Mouse (Mus musculus) liver, adult (tissue): ENCODE measurements around the gene Trpm5.

Experiments
- GATA4 ChIP-seq: IDR thresholded peaks from 2 replicates; pipeline ENCODE4 v1.6.1; 2014; ENCODE audit warnings: mild to moderate bottlenecking, low read length; ENCODE audit not compliant: insufficient replicate concordance

Trpm5 gene

GRCm38 (mm10) chr7:143073086-143073485 is 21.4 kb downstream of the Trpm5 start:
- TF ChIP-seq GATA4, result no peak

DNA sequence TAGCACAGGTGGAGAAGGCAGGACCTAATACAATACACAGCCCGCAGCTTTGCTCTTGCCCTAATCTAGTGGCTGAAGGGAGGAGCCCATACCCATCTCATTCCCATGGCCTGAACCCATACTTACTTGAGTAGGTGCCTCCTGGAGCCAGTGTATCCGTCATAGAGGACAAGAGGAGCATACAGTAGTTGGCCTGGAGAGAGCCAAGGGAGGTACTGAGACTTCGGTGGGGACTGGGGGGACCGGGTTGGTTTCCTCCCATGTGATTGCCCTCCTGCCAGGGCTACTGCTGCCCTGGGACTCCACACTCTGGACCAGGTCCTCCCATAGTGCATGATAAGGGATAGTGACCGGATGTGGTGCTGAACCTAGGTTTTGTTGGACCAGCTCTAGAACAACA is 21.8 kb downstream of the Trpm5 start:
- TF ChIP-seq GATA4, result no peak

DNA sequence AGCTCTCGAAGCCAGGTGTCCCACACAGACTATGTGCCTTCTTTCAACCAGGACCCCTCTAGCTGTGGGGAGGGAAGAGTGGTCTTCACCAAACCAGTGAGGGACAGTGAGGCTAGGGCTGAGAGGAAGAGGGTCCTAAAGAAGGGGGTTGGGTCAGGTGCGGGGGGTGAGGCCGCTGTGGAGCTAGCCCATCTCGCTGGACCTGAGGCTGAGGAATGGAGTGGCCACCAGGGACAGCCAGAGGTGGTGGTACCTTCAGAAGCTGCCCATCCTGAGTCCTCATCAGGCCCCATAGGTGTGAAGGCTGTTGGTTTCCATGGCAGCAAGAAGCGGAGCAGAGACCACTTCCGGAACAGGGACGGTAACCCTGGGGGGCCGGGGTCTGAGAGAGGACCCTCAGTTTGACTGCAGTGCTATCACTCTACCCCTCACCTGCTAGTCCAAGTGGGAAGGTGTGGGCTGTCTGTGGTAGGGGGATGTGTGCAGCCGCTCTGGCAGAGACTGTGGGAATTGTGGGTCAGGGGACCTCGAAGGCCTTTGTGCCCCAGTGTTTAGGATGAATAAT is 23.9 kb downstream of the Trpm5 start:
- no peak for TF ChIP-seq GATA4

DNA sequence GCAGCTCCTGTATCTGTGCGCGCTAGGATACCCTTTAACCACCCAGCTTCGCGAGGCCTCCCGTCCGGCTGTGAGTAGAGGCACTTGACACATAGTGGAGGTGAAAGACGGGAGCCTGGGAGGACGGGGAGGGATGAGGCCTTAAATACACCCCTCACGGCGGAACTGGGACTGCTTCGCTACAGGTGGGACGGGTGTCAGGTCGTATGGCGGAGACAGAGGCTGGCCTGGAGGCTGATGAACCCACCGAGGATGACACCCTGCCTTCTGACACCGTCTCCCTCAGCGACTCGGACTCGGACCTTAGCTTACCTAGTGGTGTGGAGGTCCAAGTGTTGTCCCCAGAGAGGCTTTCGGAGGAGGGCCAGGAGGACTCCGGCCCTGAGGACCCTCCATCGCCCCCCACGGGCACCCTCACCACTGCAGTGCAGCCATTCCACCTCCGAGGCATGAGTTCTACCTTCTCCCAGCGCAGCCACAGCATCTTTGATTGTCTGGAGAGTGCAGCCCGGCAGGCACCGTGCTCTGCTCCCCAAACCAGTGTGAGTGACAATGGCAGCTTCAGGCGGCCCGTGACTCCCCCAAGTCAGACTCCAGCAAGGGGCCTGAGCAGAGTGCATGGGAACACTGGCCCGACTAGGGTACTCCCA is 24.6 kb downstream of the Trpm5 start:
- no peak for TF ChIP-seq GATA4

DNA sequence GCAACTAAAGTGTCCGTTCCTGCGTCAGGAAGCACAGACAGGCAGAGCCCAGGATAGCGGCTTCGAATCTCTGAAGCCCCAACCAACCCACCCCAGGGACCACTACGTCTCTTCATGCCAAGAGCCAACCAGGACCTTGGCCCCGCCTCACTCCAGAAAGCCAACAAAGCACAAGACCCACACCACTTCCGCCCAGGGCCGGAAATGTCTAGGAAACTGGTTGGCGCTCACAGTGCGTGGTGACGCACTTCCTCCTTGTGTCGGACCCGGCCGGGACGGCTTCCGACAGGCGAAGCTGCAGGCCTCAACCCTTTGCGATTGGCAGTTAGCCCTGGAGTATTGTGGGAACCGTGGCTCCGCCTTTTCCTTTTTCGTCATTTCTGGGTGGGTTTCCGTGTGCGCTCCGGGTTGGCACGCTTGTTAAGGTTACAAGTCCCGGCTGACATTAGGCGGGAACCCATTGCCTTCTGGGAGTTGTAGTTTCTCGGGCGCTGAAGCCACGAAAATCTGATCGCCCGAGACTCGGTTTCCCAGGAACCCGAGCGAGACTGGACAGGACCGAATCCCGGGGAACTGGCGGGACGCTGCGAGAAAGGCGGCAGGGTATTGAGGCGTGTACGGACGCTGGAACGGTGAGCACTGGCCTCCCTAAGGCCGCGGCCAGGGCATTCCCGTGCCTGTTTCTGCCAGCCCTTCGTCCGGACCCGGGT is 25.4 kb downstream of the Trpm5 start, which contains the start of gene Tssc4:
Gene Tssc4, plus strand, starts transcription at position 368 of the 710 bp plus-strand sequence.
- no peak; the same call in 1 of the 2 replicates for TF ChIP-seq GATA4

DNA sequence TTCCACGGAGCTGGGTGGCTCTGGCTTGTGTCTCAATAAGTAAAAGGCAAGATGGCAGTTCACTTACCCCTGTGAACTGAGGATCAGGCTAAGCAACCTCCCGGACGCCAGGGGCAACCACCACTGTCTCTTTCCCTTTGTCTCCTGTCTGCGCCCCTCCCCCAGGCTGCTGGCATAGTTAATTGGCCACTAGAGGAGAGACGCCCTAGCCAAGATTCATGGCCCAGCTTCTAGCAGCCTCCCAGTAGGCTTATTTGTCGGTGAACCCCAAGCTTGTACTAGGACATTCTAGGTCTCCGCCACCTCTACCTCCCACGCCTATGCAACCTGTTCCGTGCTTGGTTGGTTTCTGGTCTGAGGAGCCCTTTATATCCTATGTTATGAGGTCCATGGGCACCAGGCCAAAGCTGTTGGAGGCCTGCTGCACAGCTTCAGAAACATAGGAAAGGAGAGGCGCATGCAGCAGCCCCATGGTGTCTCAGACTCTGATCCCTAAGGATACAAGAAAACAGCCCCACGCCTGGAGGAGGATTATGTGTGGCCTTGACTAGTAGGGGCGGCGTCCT is 26.0 kb downstream of the Trpm5 start:
- TF ChIP-seq GATA4, result no peak

GRCm38 (mm10) chr7:143067897-143068296 is 26.5 kb downstream of the Trpm5 start:
- no peak for TF ChIP-seq GATA4

- no peak for TF ChIP-seq GATA4
These were observed 27.0 kb downstream of the Trpm5 start for GRCm38 (mm10) chr7:143067469-143067868.

- TF ChIP-seq GATA4, result no peak
These were observed 28.8 kb downstream of the Trpm5 start for GRCm38 (mm10) chr7:143065692-143066091.

- no peak for TF ChIP-seq GATA4
These were observed 30.2 kb downstream of the Trpm5 start for GRCm38 (mm10) chr7:143064226-143064625.

DNA sequence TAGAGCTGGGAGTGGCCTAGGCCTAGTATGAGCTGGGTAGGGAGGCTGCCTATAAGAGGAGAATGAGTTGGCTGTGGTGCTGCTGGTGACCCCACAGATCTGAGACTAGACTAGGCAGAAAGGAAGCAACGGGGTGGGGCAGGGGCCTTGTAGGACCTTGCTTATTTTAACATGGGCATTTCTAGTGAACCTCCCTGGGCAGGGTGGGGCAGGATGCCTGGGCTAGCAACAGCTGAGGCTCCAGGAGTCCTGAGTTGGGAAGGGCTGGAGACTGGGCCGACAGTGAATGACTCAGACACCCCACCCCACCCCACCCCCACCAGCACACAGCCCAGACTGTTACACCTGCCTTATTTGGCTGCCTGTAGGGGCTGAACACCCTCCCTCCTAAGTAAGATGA is 31.7 kb downstream of the Trpm5 start:
- TF ChIP-seq GATA4, result no peak

- TF ChIP-seq GATA4, result no peak
These were observed 35.1 kb downstream of the Trpm5 start for GRCm38 (mm10) chr7:143059202-143059870.

DNA sequence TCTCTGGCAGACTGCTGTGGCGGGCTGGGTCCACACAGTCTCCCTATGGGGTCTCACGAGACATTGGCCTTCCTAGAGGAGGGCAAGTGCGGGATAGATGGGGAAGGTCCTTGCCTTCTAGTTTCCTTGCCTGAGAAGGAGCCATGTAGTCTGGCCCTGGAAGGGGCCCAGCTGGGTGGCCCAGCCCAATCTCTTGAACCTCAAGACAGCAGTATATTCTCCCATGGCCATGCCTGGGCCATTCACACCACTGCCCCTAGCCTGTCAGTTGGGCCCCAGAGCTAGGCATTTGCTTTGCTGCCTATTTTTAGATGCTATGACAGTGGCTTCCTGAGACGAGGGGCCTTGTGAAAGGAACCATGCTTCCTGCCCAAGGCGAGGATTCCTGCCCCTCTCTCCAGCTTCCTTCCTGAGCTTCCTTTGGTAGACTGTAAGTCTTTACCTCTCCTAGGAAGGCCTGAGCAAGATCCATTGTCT is 36.2 kb downstream of the Trpm5 start:
- TF ChIP-seq GATA4, result peak; percentile 58; the same call in 1 of the 2 replicates

GRCm38 (mm10) chr7:143057667-143058220 is 36.7 kb downstream of the Trpm5 start:
- TF ChIP-seq GATA4, result peak; percentile 96; the same call in 1 of the 2 replicates

GRCm38 (mm10) chr7:143057023-143057422 is 37.4 kb downstream of the Trpm5 start:
- TF ChIP-seq GATA4, result no peak
